Mouse (Mus musculus): ENCODE results near the gene Tmem39a. TPM values are rescaled to one million over a fixed set of nuclear protein-coding genes. Genes with fewer than 3 reads are reported as not detected.

Gene Tmem39a
- polyA plus RNA-seq, 1 experiment from 2014 or later = 77.3 TPM

DNA sequence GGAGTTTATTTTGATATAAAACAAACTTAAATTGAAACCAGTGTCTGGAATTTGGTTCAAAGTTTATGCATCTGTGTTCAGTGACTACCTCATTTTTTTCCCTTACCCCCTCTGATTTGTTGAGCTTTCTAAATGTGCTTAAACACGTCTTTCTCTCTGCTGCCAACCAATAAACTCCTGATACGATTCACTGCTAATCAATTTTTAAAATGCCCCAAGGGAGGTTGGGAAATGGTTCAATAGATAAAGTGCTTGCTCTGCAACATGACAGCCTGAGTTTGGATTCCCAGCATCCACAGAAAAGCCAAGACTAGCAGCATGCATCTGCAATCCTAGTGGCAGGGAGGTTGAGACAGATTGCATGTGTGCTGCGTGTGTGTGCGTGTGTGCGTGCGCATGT is 55.1 kb downstream of the Tmem39a start:
- no peak overlapping the region for H3K4me2 ChIP-seq
- H3K27me3 ChIP-seq (ENCODE audit: control insufficient read depth, insufficient read depth, low read length) = no peaks in the 10 kb centered on the region
- H3K4me3 ChIP-seq (ENCODE audit: low read depth, low read length) = no peak overlapping the region
- H3K9ac ChIP-seq (ENCODE audit: low read depth, low read length) = no peak overlapping the region
- H3K4me1 ChIP-seq (ENCODE audit: control insufficient read depth, insufficient read depth, low read length) = no peaks in the 10 kb centered on the region
- 90% methylated on average over 6 of the region's 6 CpGs for WGBS (ENCODE audit: insufficient replicate concordance)
- H3K36me3 ChIP-seq (ENCODE audit: control insufficient read depth, insufficient read depth, low read length) = peaks cover 55% of the 10 kb centered on the region
- no peaks in the 10 kb centered on the region for H3K9me3 ChIP-seq (replicated peaks; ENCODE audit: control insufficient read depth, low read length)
- no peak overlapping the region for H3K27ac ChIP-seq (ENCODE audit: low read depth, low read length)
- ATAC-seq (replicated peaks; ENCODE audit: insufficient number of reproducible peaks, low FRiP score, low TSS enrichment) = no peak

DNA sequence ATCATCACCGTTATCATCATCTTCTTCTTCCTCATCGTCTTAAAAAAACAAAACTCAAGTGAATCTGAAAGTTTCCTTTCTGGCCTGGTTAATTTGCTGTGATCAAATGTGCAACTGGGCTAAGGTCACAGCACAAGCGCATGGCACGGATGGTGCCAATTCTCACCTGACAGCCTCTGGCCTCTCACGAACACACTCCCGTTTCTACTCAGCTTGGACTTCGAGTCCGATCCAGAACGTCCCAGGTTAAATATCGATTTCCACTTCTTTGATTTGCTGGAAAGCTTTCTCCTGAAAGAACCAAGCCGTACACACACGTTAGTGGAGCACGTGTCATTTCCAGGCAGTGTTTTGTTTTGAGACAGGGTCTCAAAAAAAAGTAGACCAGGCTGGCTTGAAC is 59.5 kb downstream of the Tmem39a start:
- H3K9me3 ChIP-seq (replicated peaks; ENCODE audit: control insufficient read depth, low read length) = no peaks in the 10 kb centered on the region
- no peak overlapping the region for H3K27ac ChIP-seq (ENCODE audit: low read depth, low read length)
- WGBS (ENCODE audit: insufficient replicate concordance) = 92% methylated on average over 13 of the region's 13 CpGs
- peaks cover 10% of the 10 kb centered on the region for H3K4me1 ChIP-seq (ENCODE audit: control insufficient read depth, insufficient read depth, low read length)
- no peaks in the 10 kb centered on the region for H3K27me3 ChIP-seq (ENCODE audit: control insufficient read depth, insufficient read depth, low read length)
- H3K9ac ChIP-seq (ENCODE audit: low read depth, low read length) = no peak overlapping the region
- no peak overlapping the region for H3K4me2 ChIP-seq
- H3K36me3 ChIP-seq (ENCODE audit: control insufficient read depth, insufficient read depth, low read length) = peaks cover 27% of the 10 kb centered on the region
- no peak for ATAC-seq (replicated peaks; ENCODE audit: insufficient number of reproducible peaks, low FRiP score, low TSS enrichment)
- H3K4me3 ChIP-seq (ENCODE audit: low read depth, low read length) = no peak overlapping the region

DNA sequence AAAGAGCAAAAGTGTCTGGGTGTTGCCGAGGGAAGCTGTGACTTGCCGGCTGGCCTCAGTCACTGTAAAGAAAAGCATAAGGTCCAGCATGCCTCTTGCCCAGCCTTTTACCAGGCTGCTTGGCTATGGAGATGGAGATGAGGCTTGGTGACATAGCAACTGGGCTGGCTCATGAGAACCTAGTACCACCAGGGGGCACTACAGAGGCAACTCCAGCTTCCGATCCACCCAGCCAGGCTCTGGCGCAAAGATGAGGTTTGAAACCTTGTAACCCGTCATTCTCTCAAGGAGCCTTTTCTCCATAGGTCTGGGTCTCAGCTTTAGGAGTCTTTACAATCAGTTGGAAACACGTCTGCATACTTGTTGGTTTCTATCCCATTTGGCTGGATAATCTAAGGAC is 60.6 kb downstream of the Tmem39a start:
- Histone ChIP-seq H3K4me1 (ENCODE audit: control insufficient read depth, insufficient read depth, low read length) (peaks cover 19% of the 10 kb centered on the region), H3K4me3 (ENCODE audit: low read depth, low read length) (no peak overlapping the region), H3K9me3 (replicated peaks; ENCODE audit: control insufficient read depth, low read length) (no peaks in the 10 kb centered on the region), H3K36me3 (ENCODE audit: control insufficient read depth, insufficient read depth, low read length) (peaks cover 24% of the 10 kb centered on the region), H3K27ac (ENCODE audit: low read depth, low read length) (no peak overlapping the region), H3K9ac (ENCODE audit: low read depth, low read length) (no peak overlapping the region), H3K27me3 (ENCODE audit: control insufficient read depth, insufficient read depth, low read length) (no peaks in the 10 kb centered on the region), H3K4me2 (no peak overlapping the region)
- 29% methylated on average over 6 of the region's 6 CpGs for WGBS (ENCODE audit: insufficient replicate concordance)
- ATAC-seq (replicated peaks; ENCODE audit: insufficient number of reproducible peaks, low FRiP score, low TSS enrichment) = no peak

DNA sequence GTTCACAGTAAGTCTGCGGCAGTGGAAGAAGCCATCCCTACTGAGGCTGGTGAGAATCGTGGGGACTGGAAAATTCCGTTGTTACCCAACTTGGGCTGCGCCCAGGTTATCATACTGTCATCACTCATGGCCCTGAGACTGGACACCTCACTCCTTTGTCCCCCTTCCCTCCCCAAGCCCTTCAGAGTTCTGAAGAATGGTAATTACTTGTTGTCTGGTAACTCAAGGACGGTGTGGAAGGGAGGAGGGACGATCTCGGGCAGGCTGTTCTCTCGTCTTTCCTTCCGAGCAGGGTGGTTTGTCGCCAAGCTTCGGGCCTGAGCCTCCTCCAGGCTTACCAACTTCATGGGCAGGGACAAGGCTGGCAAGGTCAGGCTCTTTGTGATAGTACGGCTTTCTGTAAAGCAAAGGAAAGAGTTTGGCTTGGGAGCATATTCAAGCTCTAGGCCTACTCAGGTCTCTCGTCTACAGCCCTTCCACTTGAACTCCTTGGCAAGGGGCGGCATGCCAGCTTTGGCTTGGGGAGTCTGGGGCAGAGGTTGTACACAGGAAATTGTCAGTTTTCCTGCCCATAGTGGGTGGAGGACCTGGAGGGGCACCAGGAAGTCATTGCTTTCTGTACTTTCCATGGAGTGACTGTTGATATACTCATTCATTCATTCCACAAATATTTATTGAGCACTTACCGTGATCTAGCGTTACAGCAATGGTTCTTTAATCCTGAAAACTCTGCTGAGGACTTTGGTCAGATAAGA is 62.4 kb downstream of the Tmem39a start:
- 0 out of 2 replicates have a peak overlapping the region, but pooled peaks have one; percentile 18 for H3K27ac ChIP-seq (ENCODE audit: low read depth, low read length)
- H3K36me3 ChIP-seq (ENCODE audit: control insufficient read depth, insufficient read depth, low read length) = peaks cover 19% of the 10 kb centered on the region
- ATAC-seq (replicated peaks; ENCODE audit: insufficient number of reproducible peaks, low FRiP score, low TSS enrichment) = no peak
- WGBS (ENCODE audit: insufficient replicate concordance) = 64% methylated on average over 16 of the region's 16 CpGs
- H3K9ac ChIP-seq (ENCODE audit: low read depth, low read length) = no peak overlapping the region
- no peak overlapping the region for H3K4me2 ChIP-seq
- H3K9me3 ChIP-seq (replicated peaks; ENCODE audit: control insufficient read depth, low read length) = no peaks in the 10 kb centered on the region
- no peak overlapping the region for H3K4me3 ChIP-seq (ENCODE audit: low read depth, low read length)
- no peaks in the 10 kb centered on the region for H3K27me3 ChIP-seq (ENCODE audit: control insufficient read depth, insufficient read depth, low read length)
- H3K4me1 ChIP-seq (ENCODE audit: control insufficient read depth, insufficient read depth, low read length) = peaks cover 36% of the 10 kb centered on the region

DNA sequence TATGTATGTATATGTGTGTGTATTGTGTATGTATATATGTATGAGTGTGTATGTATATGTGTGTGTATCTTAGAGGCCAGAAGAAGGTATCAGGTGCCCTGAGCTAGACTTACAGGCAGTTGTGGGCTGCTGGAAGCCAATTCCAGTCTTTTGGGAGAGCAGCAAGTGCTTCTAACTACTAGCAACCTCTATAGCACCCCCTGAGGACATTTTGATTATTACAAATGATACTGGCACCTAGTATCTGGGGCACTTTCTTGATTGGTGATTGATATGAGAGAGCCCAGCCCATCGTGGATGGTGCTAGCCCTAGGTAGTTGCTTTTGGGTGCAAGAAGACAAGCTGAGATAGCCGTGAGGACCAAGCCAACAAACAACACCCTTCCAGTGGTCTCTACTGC is 63.8 kb downstream of the Tmem39a start:
- no peaks in the 10 kb centered on the region for H3K27me3 ChIP-seq (ENCODE audit: control insufficient read depth, insufficient read depth, low read length)
- ATAC-seq (replicated peaks; ENCODE audit: insufficient number of reproducible peaks, low FRiP score, low TSS enrichment) = no peak
- 62% methylated on average over 2 of the region's 2 CpGs for WGBS (ENCODE audit: insufficient replicate concordance)
- no peaks in the 10 kb centered on the region for H3K9me3 ChIP-seq (replicated peaks; ENCODE audit: control insufficient read depth, low read length)
- H3K36me3 ChIP-seq (ENCODE audit: control insufficient read depth, insufficient read depth, low read length) = peaks cover 15% of the 10 kb centered on the region
- H3K27ac ChIP-seq (ENCODE audit: low read depth, low read length) = no peak overlapping the region
- no peak overlapping the region for H3K9ac ChIP-seq (ENCODE audit: low read depth, low read length)
- peaks cover 49% of the 10 kb centered on the region for H3K4me1 ChIP-seq (ENCODE audit: control insufficient read depth, insufficient read depth, low read length)
- no peak overlapping the region for H3K4me2 ChIP-seq
- H3K4me3 ChIP-seq (ENCODE audit: low read depth, low read length) = no peak overlapping the region

DNA sequence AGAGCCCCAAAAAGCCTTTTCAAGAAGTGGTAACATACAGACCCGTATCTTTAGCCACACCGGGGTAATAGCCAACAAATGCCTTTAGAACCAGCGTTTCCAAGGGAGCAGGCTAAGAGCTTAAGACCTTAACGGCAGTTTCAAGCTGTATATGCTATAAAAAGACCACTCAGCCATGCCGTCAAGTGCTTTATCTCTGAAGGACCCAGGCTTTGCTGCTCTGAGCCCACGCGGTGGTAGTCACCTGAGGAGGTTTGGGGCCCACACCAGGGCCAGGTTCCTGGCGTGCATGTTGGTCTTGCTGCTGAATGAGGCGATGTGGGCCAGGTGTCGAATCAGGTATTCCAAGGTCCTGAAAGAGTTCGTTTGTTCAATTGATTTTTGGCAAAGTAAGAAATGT is 65.8 kb downstream of the Tmem39a start:
- peaks cover 67% of the 10 kb centered on the region for H3K4me1 ChIP-seq (ENCODE audit: control insufficient read depth, insufficient read depth, low read length)
- peak overlapping the region; percentile 87 for H3K27ac ChIP-seq (ENCODE audit: low read depth, low read length)
- H3K9ac ChIP-seq (ENCODE audit: low read depth, low read length) = no peak overlapping the region
- no peak overlapping the region for H3K4me3 ChIP-seq (ENCODE audit: low read depth, low read length)
- no peaks in the 10 kb centered on the region for H3K9me3 ChIP-seq (replicated peaks; ENCODE audit: control insufficient read depth, low read length)
- 47% methylated on average over 11 of the region's 11 CpGs for WGBS (ENCODE audit: insufficient replicate concordance)
- peak; percentile 50; the same call in 1 of the 2 replicates for ATAC-seq (replicated peaks; ENCODE audit: insufficient number of reproducible peaks, low FRiP score, low TSS enrichment)
- no peaks in the 10 kb centered on the region for H3K27me3 ChIP-seq (ENCODE audit: control insufficient read depth, insufficient read depth, low read length)
- peak overlapping the region; percentile 24 for H3K4me2 ChIP-seq
- H3K36me3 ChIP-seq (ENCODE audit: control insufficient read depth, insufficient read depth, low read length) = peaks cover 12% of the 10 kb centered on the region

DNA sequence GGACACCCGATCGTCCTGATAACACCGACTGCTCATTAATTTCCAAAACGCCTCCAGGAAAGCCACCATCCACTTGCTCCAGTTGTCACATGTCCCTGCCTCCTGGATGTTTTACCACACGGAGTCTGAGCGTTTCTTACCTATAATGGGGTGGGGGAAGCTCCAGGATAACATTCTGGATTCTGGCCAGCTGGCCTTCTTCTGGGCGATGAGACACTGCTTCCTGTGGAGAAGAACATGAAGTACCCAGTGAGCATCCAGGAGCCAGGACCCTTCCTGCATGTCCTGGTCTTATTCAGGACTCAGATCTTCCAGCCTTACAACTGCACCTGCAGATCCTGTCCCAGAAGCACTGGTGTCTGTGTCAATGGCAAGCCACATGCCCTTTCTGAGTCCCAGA is 66.9 kb downstream of the Tmem39a start:
- peaks cover 12% of the 10 kb centered on the region for H3K36me3 ChIP-seq (ENCODE audit: control insufficient read depth, insufficient read depth, low read length)
- H3K27me3 ChIP-seq (ENCODE audit: control insufficient read depth, insufficient read depth, low read length) = no peaks in the 10 kb centered on the region
- H3K4me2 ChIP-seq = no peak overlapping the region
- WGBS (ENCODE audit: insufficient replicate concordance) = 61% methylated on average over 7 of the region's 7 CpGs
- H3K9ac ChIP-seq (ENCODE audit: low read depth, low read length) = no peak overlapping the region
- peak overlapping the region; percentile 87 for H3K27ac ChIP-seq (ENCODE audit: low read depth, low read length)
- no peak overlapping the region for H3K4me3 ChIP-seq (ENCODE audit: low read depth, low read length)
- no peaks in the 10 kb centered on the region for H3K9me3 ChIP-seq (replicated peaks; ENCODE audit: control insufficient read depth, low read length)
- peaks cover 78% of the 10 kb centered on the region for H3K4me1 ChIP-seq (ENCODE audit: control insufficient read depth, insufficient read depth, low read length)
- ATAC-seq (replicated peaks; ENCODE audit: insufficient number of reproducible peaks, low FRiP score, low TSS enrichment) = no peak

DNA sequence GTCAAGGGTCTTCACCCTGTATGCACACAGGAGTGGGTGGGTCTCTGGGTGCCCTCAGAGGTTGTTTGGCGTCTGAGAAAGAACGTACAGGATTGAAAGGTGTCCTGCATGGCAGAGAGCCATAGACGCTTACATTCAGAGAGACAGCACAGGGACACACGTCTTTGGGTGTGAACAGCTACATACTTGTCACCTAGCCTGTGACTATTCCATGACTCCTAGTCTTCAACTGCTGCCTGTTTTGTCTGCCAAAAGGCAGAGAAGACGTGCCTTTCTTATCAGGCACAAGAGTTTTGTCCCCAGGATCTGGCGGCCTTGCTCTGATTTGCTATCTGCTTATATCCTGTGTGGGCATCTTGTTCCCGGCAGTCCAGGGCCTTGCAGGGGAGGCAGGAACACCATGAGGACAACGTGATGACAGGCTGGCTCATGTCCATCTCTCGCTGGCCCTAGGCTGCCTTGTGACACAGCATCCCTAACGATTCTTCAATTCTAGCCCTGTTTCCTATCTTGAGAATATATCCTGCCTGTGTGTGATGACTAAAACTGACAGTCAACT is 67.4 kb downstream of the Tmem39a start:
- H3K4me3 ChIP-seq (ENCODE audit: low read depth, low read length) = no peak overlapping the region
- H3K36me3 ChIP-seq (ENCODE audit: control insufficient read depth, insufficient read depth, low read length) = peaks cover 9% of the 10 kb centered on the region
- WGBS (ENCODE audit: insufficient replicate concordance) = 21% methylated on average over 10 of the region's 10 CpGs
- H3K27me3 ChIP-seq (ENCODE audit: control insufficient read depth, insufficient read depth, low read length) = no peaks in the 10 kb centered on the region
- peak overlapping the region; percentile 87 for H3K27ac ChIP-seq (ENCODE audit: low read depth, low read length)
- ATAC-seq (replicated peaks; ENCODE audit: insufficient number of reproducible peaks, low FRiP score, low TSS enrichment) = no peak; the same call in 1 of the 2 replicates
- peaks cover 76% of the 10 kb centered on the region for H3K4me1 ChIP-seq (ENCODE audit: control insufficient read depth, insufficient read depth, low read length)
- H3K9ac ChIP-seq (ENCODE audit: low read depth, low read length) = no peak overlapping the region
- no peaks in the 10 kb centered on the region for H3K9me3 ChIP-seq (replicated peaks; ENCODE audit: control insufficient read depth, low read length)
- no peak overlapping the region for H3K4me2 ChIP-seq

DNA sequence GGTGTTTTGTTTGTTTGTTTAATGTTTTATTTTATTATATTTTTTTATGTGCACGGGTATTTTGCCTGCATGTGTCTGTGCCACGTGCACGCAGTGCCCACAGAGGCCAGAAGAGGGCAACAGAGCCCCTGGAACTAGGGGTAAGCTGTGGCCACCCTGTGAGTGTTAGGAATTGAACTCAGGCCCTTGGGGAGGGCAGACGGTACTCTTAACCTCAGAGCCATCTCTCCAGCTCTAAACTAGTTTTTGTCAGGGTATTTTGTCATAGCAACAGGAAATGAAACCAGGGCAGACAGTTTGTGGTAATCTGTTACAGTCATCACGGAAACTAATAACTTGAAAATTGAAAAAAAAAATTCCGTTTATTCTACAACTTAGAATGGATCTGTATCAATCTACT is 73.6 kb downstream of the Tmem39a start:
- Histone ChIP-seq H3K9ac (ENCODE audit: low read depth, low read length) (no peak overlapping the region), H3K9me3 (replicated peaks; ENCODE audit: control insufficient read depth, low read length) (no peaks in the 10 kb centered on the region), H3K27me3 (ENCODE audit: control insufficient read depth, insufficient read depth, low read length) (no peaks in the 10 kb centered on the region), H3K4me3 (ENCODE audit: low read depth, low read length) (no peak overlapping the region), H3K4me2 (no peak overlapping the region), H3K36me3 (ENCODE audit: control insufficient read depth, insufficient read depth, low read length) (peaks cover 2% of the 10 kb centered on the region; the same call in 1 of the 2 replicates), H3K4me1 (ENCODE audit: control insufficient read depth, insufficient read depth, low read length) (peaks cover 41% of the 10 kb centered on the region), H3K27ac (ENCODE audit: low read depth, low read length) (no peak overlapping the region)
- WGBS (ENCODE audit: insufficient replicate concordance) = 57% methylated on average over 6 of the region's 6 CpGs
- ATAC-seq (replicated peaks; ENCODE audit: insufficient number of reproducible peaks, low FRiP score, low TSS enrichment) = no peak
